Mouse (Mus musculus) kidney, adult 2 months (tissue): ENCODE data around the gene Ano6. TPM values are rescaled to one million over a fixed set of nuclear protein-coding genes. Genes with fewer than 3 reads are reported as not detected.

Experiments
- DNase-seq: peaks from one replicate; pipeline ENCODE4 v3.0.0; 2021
- H3K27ac ChIP-seq: fragments of 200-500 bp; 2 replicates; pipeline ENCODE4 v1.5.1; 2012; ENCODE audit warnings: low read depth, low read length, control low read depth, inconsistent platforms; ENCODE audit not compliant: insufficient read depth
- H3K27me3 ChIP-seq: fragments of 200-500 bp; replicated peaks from 2 replicates; pipeline ENCODE4 v1.6.1; 2012; ENCODE audit warnings: mild to moderate bottlenecking, moderate library complexity, low read length, inconsistent platforms; ENCODE audit not compliant: control insufficient read depth, insufficient read depth
- H3K36me3 ChIP-seq: fragments of 200-500 bp; 2 replicates; pipeline ENCODE4 v1.6.1; 2012; ENCODE audit warnings: mild to moderate bottlenecking, moderate library complexity, low read length, inconsistent platforms; ENCODE audit not compliant: control insufficient read depth, insufficient read depth
- H3K4me1 ChIP-seq: fragments of 200-500 bp; 2 replicates; pipeline ENCODE4 v1.6.1; 2011; ENCODE audit warnings: low read length; ENCODE audit not compliant: control insufficient read depth, insufficient read depth
- H3K4me3 ChIP-seq: fragments of 200-500 bp; 2 replicates; pipeline ENCODE4 v1.5.1; 2011; ENCODE audit warnings: mild to moderate bottlenecking, low read depth, low read length, control low read depth; ENCODE audit not compliant: insufficient read depth
- CTCF ChIP-seq: fragments of 200-500 bp; conservative IDR thresholded peaks from 2 replicates; pipeline ENCODE4 v1.5.1; 2011; ENCODE audit warnings: low read depth, mild to moderate bottlenecking, control low read depth, low read length, moderate library complexity, mixed read lengths; ENCODE audit not compliant: insufficient read depth, insufficient read length
- POLR2A ChIP-seq: fragments of 200-500 bp; IDR thresholded peaks from one replicate; pipeline ENCODE4 v1.6.1; 2011; ENCODE audit warnings: low read depth, low read length, control low read depth
- WGBS: fragments of 180-500 bp; shearing (Covaris S2); methylation state at CpG from one replicate; pipeline ENCODE4 v1.1.7; 2018; 5-methylcytosine and 5-hydroxymethylcytosine counted together
- polyA plus RNA-seq: library from polyadenylated mRNA; depleted of rRNA; stranded (reverse); fragments of >200 nt; gene quantifications from 2 replicates; pipeline ENCODE4 v1.2.3, GENCODE M21; 2012

The Ano6 gene
- polyA plus RNA-seq, 1 experiment = 40.3 TPM

GRCm38 (mm10) chr15:95812821-95813571, 22.4 kb downstream of the Ano6 start:
- Histone ChIP-seq H3K27me3 (no peaks in the 10 kb centered on the region), H3K27ac (no peak overlapping the region), H3K4me3 (no peak overlapping the region), H3K4me1 (peaks cover 10% of the 10 kb centered on the region), H3K36me3 (no peaks in the 10 kb centered on the region)
- TF ChIP-seq CTCF = no peak
- TF ChIP-seq POLR2A = no peak
- no peak for DNase-seq
- 96% methylated on average over 8 of the region's 8 CpGs for WGBS

GRCm38 (mm10) chr15:95817501-95817900, 26.9 kb downstream of the Ano6 start:
- WGBS = 88% methylated on average over 3 of the region's 3 CpGs

GRCm38 (mm10) chr15:95819249-95820035, 28.8 kb downstream of the Ano6 start:
- TF ChIP-seq CTCF (no peak), POLR2A (no peak)
- 88% methylated on average over 9 of the region's 9 CpGs for WGBS
- no peak overlapping the region for H3K27ac ChIP-seq
- H3K4me1 ChIP-seq = peaks cover 9% of the 10 kb centered on the region; the same call in 1 of the 2 replicates
- no peaks in the 10 kb centered on the region for H3K27me3 ChIP-seq
- no peaks in the 10 kb centered on the region for H3K36me3 ChIP-seq
- no peak overlapping the region for H3K4me3 ChIP-seq
- DNase-seq = no peak

More at GRCm38 (mm10) chr15:95817501-95817900, 26.9 kb downstream of the Ano6 start:
- Histone ChIP-seq H3K27me3 (no peaks in the 10 kb centered on the region), H3K36me3 (no peaks in the 10 kb centered on the region), H3K27ac (no peak overlapping the region), H3K4me3 (no peak overlapping the region), H3K4me1 (peaks cover 3% of the 10 kb centered on the region; the same call in 1 of the 2 replicates)
- TF ChIP-seq CTCF (no peak), POLR2A (no peak)
- DNase-seq = no peak

- Histone ChIP-seq H3K27ac (no peak overlapping the region), H3K36me3 (no peaks in the 10 kb centered on the region), H3K27me3 (no peaks in the 10 kb centered on the region), H3K4me1 (peaks cover 9% of the 10 kb centered on the region; the same call in 1 of the 2 replicates), H3K4me3 (no peak overlapping the region)
- no peak for TF ChIP-seq CTCF
- TF ChIP-seq POLR2A = no peak
- no peak for DNase-seq
- 85% methylated on average over 12 of the region's 12 CpGs for WGBS
These were observed 29.5 kb downstream of the Ano6 start for GRCm38 (mm10) chr15:95820142-95820541.

- no peak for DNase-seq
- Histone ChIP-seq H3K27me3 (no peaks in the 10 kb centered on the region), H3K36me3 (no peaks in the 10 kb centered on the region), H3K4me1 (peaks cover 9% of the 10 kb centered on the region; the same call in 1 of the 2 replicates), H3K4me3 (no peak overlapping the region), H3K27ac (no peak overlapping the region)
- TF ChIP-seq CTCF (no peak), POLR2A (no peak)
- 91% methylated on average over 9 of the region's 9 CpGs for whole genome bisulfite sequencing
These were observed 30.0 kb downstream of the Ano6 start for GRCm38 (mm10) chr15:95820678-95821077.

- WGBS = 91% methylated on average over 9 of the region's 9 CpGs
- DNase-seq = no peak
- TF ChIP-seq POLR2A = no peak
- no peak for TF ChIP-seq CTCF
- H3K27me3 ChIP-seq = no peaks in the 10 kb centered on the region
- H3K27ac ChIP-seq = no peak overlapping the region
- H3K4me1 ChIP-seq = peaks cover 11% of the 10 kb centered on the region; the same call in 1 of the 2 replicates
- no peak overlapping the region for H3K4me3 ChIP-seq
- no peaks in the 10 kb centered on the region for H3K36me3 ChIP-seq
These were observed 31.5 kb downstream of the Ano6 start for GRCm38 (mm10) chr15:95822099-95822498.
